Mouse (Mus musculus): ENCODE data around the gene Rgs3.

DNA sequence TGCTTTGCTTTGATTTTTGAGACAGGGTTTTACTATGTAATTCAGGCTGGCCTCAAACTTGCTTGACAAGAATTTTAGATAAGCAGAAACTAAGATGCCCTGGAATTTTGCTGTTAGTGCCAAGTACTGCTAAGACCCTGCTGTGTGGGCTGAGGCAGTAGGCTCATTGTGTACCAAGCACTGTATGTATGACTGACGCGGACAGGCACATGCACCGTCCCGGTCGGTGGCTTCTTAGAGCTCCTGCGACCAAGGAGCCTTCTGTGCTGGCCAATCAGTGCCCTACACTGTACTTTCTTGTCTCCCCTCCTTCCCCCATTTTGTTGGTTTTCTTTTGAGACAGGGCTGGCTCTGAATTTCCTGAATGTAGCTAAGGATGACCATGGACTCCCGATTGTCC, 44.7 kb upstream of the Rgs3 start:
- TF ChIP-seq CTCF (IDR thresholded peaks at IDR 0.05; ENCODE audit: borderline replicate concordance, extremely low read depth, insufficient read depth, insufficient read length) = no peak
- TF ChIP-seq POLR2A (IDR thresholded peaks at IDR 0.05; ENCODE audit: borderline replicate concordance, extremely low read depth, insufficient read depth, insufficient read length, poor library complexity, severe bottlenecking) = no peak

Data from brain, embryonic 14.5 days (tissue).